Mouse (Mus musculus): ENCODE measurements around the gene Btbd11.

DNA sequence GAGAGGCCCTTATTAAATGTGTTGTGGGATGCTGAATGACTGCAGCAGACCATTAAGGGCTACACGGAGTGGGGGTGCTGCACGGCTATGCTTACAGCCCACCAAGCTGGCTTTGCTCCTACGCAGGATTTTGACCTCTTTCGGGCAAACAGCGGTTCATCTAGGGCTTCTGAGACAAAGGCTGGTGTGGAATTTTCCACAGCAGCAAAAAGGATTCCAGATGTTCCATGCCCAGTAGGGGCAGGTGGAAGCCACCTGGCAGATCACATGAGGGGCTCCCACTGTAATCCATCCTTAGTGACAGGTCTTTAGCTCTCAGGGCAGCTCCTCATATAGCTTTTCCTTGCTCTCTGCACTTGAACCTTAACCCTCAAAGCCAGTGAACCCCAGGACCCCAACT is 111.3 kb downstream of the Btbd11 start:
- TF ChIP-seq CTCF (IDR thresholded peaks at IDR 0.05; ENCODE audit: control insufficient read depth, insufficient read depth, low read length) (no peak), POLR2A (IDR thresholded peaks at IDR 0.05; ENCODE audit: borderline replicate concordance, control insufficient read depth, low read depth, low read length) (no peak)

All from bone marrow, adult 2 months (tissue).